Mouse (Mus musculus) CH12.LX (cell line): ENCODE data around the gene Rexo1. TPM values are rescaled to one million over a fixed set of nuclear protein-coding genes. Genes with fewer than 3 reads are reported as not detected.

ENCODE experiments used
- DNase-seq: peaks from one replicate; pipeline ENCODE4 v3.0.0-alpha.2; 2013; ENCODE audit errors: extremely low read depth
- H3K27ac ChIP-seq: 2 replicates; pipeline ENCODE4 v1.5.1; 2012; ENCODE audit warnings: low read depth, mild to moderate bottlenecking, control low read depth, moderate library complexity; ENCODE audit not compliant: insufficient read depth
- H3K27me3 ChIP-seq: replicated peaks from 2 replicates; pipeline ENCODE3; 2012; ENCODE audit warnings: inconsistent platforms
- H3K36me3 ChIP-seq, 2 experiments: replicated peaks in 1 of 2; 2 replicates each; pipeline versions ENCODE3 to v1.6.1; 2012; ENCODE audit warnings: inconsistent platforms in 1 of 2, low read length in 1 of 2, mild to moderate bottlenecking in 1 of 2, mixed read lengths in 1 of 2, moderate library complexity in 1 of 2; ENCODE audit not compliant: control insufficient read depth in 1 of 2, insufficient read depth in 1 of 2
- H3K4me1 ChIP-seq, 2 experiments: 2 replicates each; pipeline ENCODE4 v1.6.1; 2012; ENCODE audit warnings: inconsistent platforms in 1 of 2, moderate library complexity in 1 of 2; ENCODE audit not compliant: insufficient read depth in 2 of 2, control insufficient read depth in 1 of 2
- H3K4me2 ChIP-seq: 2 replicates; pipeline ENCODE4 v1.6.1; 2012; ENCODE audit warnings: low read depth, mild to moderate bottlenecking, control low read depth; ENCODE audit not compliant: poor library complexity, insufficient read depth, severe bottlenecking
- H3K4me3 ChIP-seq, 3 experiments: fragments of 150-350 bp in 1 of 3; sonication (generic) in 1 of 3; replicated peaks in 1 of 3; 2 replicates each; pipeline versions ENCODE3 to v1.5.1; 2011 to 2012; ENCODE audit warnings: low read depth in 2 of 3, low read length in 2 of 3, mild to moderate bottlenecking in 2 of 3, moderate library complexity in 2 of 3, control low read depth in 1 of 3, improper control_type of control experiment in 1 of 3, inconsistent platforms in 1 of 3, mixed read lengths in 1 of 3; ENCODE audit not compliant: poor library complexity in 1 of 3
- H3K79me2 ChIP-seq: replicated peaks from 2 replicates; pipeline ENCODE4 v1.6.1; 2012; ENCODE audit warnings: mild to moderate bottlenecking, moderate library complexity; ENCODE audit not compliant: control insufficient read depth, poor library complexity, insufficient read depth, severe bottlenecking; ENCODE audit errors: extremely low read depth
- H3K9ac ChIP-seq: 2 replicates; pipeline ENCODE4 v1.6.1; 2012; ENCODE audit warnings: low read depth, mild to moderate bottlenecking, control low read depth, moderate library complexity; ENCODE audit not compliant: insufficient read depth
- H3K9me3 ChIP-seq: replicated peaks from 2 replicates; pipeline ENCODE3; 2012; ENCODE audit warnings: low read length, inconsistent platforms, mixed read lengths
- BHLHE40 ChIP-seq: IDR thresholded peaks from 2 replicates; pipeline ENCODE4 v1.6.1; 2011; ENCODE audit warnings: mild to moderate bottlenecking, low read depth, low read length, improper control_type of control experiment
- E2F4 ChIP-seq: IDR thresholded peaks from 2 replicates; pipeline ENCODE4 v1.6.1; 2011; ENCODE audit warnings: low read depth, low read length, improper control_type of control experiment; ENCODE audit not compliant: insufficient replicate concordance
- ELF1 ChIP-seq: IDR thresholded peaks from 2 replicates; pipeline ENCODE4 v1.6.1; 2014; ENCODE audit warnings: low read depth, mild to moderate bottlenecking, inconsistent platforms, low read length, improper control_type of control experiment
- ETS1 ChIP-seq: conservative IDR thresholded peaks from 2 replicates; pipeline ENCODE4 v1.6.1; 2012; ENCODE audit warnings: low read depth, mild to moderate bottlenecking, inconsistent platforms, low read length, improper control_type of control experiment, moderate library complexity
- GABPA ChIP-seq: IDR thresholded peaks from 2 replicates; pipeline ENCODE4 v1.6.1; 2012; ENCODE audit warnings: low read depth, low read length, improper control_type of control experiment, inconsistent platforms; ENCODE audit not compliant: insufficient replicate concordance
- IRF4 ChIP-seq: IDR thresholded peaks from 2 replicates; pipeline ENCODE4 v1.6.1; 2014; ENCODE audit warnings: low read depth, mild to moderate bottlenecking, inconsistent platforms, low read length, improper control_type of control experiment
- KAT2A ChIP-seq: IDR thresholded peaks from 2 replicates; pipeline ENCODE4 v1.6.1; 2012; ENCODE audit warnings: low read length, improper control_type of control experiment, inconsistent platforms; ENCODE audit not compliant: insufficient replicate concordance
- MXI1 ChIP-seq: IDR thresholded peaks from 2 replicates; pipeline ENCODE4 v1.6.1; 2011; ENCODE audit warnings: mild to moderate bottlenecking, low read depth, low read length, improper control_type of control experiment
- MYC ChIP-seq: IDR thresholded peaks from 2 replicates; pipeline ENCODE4 v1.6.1; 2011; ENCODE audit warnings: low read depth, mild to moderate bottlenecking, improper control_type of control experiment, low read length
- NELFE ChIP-seq: IDR thresholded peaks from 2 replicates; pipeline ENCODE4 v1.6.1; 2011; ENCODE audit warnings: low read depth, low read length, improper control_type of control experiment
- POLR2AphosphoS2 ChIP-seq: IDR thresholded peaks from 2 replicates; pipeline ENCODE4 v1.6.1; 2011; ENCODE audit warnings: low read depth, low read length, improper control_type of control experiment
- RAD21 ChIP-seq: IDR thresholded peaks from 2 replicates; pipeline ENCODE4 v1.6.1; 2011; ENCODE audit warnings: low read depth, mild to moderate bottlenecking, low read length, improper control_type of control experiment, moderate library complexity
- RCOR1 ChIP-seq: conservative IDR thresholded peaks from 2 replicates; pipeline ENCODE4 v1.6.1; 2012; ENCODE audit warnings: low read depth, mild to moderate bottlenecking, inconsistent platforms, low read length, improper control_type of control experiment
- SMC3 ChIP-seq: IDR thresholded peaks from 2 replicates; pipeline ENCODE4 v1.6.1; 2011; ENCODE audit warnings: low read depth, low read length, improper control_type of control experiment
- TBP ChIP-seq: conservative IDR thresholded peaks from 2 replicates; pipeline ENCODE4 v1.6.1; 2011; ENCODE audit warnings: low read depth, low read length, improper control_type of control experiment
- USF1 ChIP-seq: IDR thresholded peaks from 2 replicates; pipeline ENCODE4 v1.6.1; 2014; ENCODE audit warnings: low read depth, mild to moderate bottlenecking, inconsistent platforms, low read length, improper control_type of control experiment
- ZKSCAN1 ChIP-seq: IDR thresholded peaks from 2 replicates; pipeline ENCODE4 v1.6.1; 2012; ENCODE audit warnings: low read depth, inconsistent platforms, low read length, improper control_type of control experiment, borderline replicate concordance
- dilution Hi-C: fragments of 300-500 bp; cut with MboI; formaldehyde crosslinking; loops from 2 replicates; pipeline ENCODE4 v1.14.3; 2020; ENCODE audit warnings: low sequenced_read_pairs; ENCODE audit not compliant: extremely low pct_unique_long_range_greater_than_20kb, extremely low pct_ligation_motif_present
- in situ Hi-C: fragments of 300-500 bp; cut with MboI; formaldehyde crosslinking; loops from 3 replicates; pipeline ENCODE4 v1.14.3; 2019; ENCODE audit warnings: low sequenced_read_pairs, low pct_ligation_motif_present, low pct_unique_long_range_greater_than_20kb, mixed read lengths
- polyA plus RNA-seq: library from polyadenylated mRNA; unstranded; fragments of >175 nt; gene quantifications from 2 replicates; pipeline ENCODE4 v1.2.1, GENCODE M21; 2012; ENCODE audit warnings: low read depth; ENCODE audit not compliant: insufficient read length
- total RNA-seq, 2 experiments: library from RNA; depleted of rRNA; stranded (reverse); fragments of 300-350 nt in 1 of 2; fragments of >200 nt in 1 of 2; gene quantifications; 2 replicates each; pipeline ENCODE4 v1.2.3; 2012 to 2014

Rexo1 gene
- total and polyA plus RNA-seq, 3 experiments: 7.0 to 41.9 (median 17.7) TPM

GRCm38 (mm10) chr10:80535711-80536110 lies 25.6 kb downstream of the Rexo1 start:
- Histone ChIP-seq H3K36me3 (peaks cover 0 to 4% of the 10 kb centered on the region in 2 experiments), H3K9ac (no peak overlapping the region), H3K27me3 (peaks cover 10% of the 10 kb centered on the region), H3K4me2 (peak overlapping the region; percentile 7; the same call in 1 of the 2 replicates), H3K9me3 (no peaks in the 10 kb centered on the region), H3K4me1 (peaks cover 21 to 54% of the 10 kb centered on the region in 2 experiments), H3K27ac (no peak overlapping the region), H3K4me3 (peak overlapping the region in 1 of 3 experiments; percentile 20), H3K79me2 (no peaks in the 10 kb centered on the region)
- no peak for TF ChIP-seq RAD21
- no peak for TF ChIP-seq SMC3
- TF ChIP-seq RCOR1: no peak
- no peak for TF ChIP-seq IRF4
- no peak for TF ChIP-seq ZKSCAN1
- TF ChIP-seq NELFE: no peak
- TF ChIP-seq GABPA: no peak
- TF ChIP-seq ELF1: no peak
- TF ChIP-seq ETS1: no peak
- TF ChIP-seq BHLHE40: no peak
- no peak for TF ChIP-seq USF1
- dilution Hi-C loops: no loop called here
- DNase-seq: no peak
- in situ Hi-C loops: no loop called here

GRCm38 (mm10) chr10:80535071-80535470 lies 26.3 kb downstream of the Rexo1 start:
- Histone ChIP-seq H3K79me2 (no peaks in the 10 kb centered on the region), H3K4me2 (0 out of 2 replicates have a peak overlapping the region, but pooled peaks have one; percentile 7), H3K27me3 (peaks cover 11% of the 10 kb centered on the region), H3K4me1 (peaks cover 21 to 54% of the 10 kb centered on the region in 2 experiments), H3K9ac (no peak overlapping the region), H3K36me3 (no peaks in the 10 kb centered on the region), H3K4me3 (peak overlapping the region in 1 of 3 experiments; percentile 20), H3K27ac (no peak overlapping the region), H3K9me3 (no peaks in the 10 kb centered on the region)
- peak; percentile 42 for DNase-seq
- in situ Hi-C loops: no loop called here
- dilution Hi-C loops: no loop called here
- TF ChIP-seq MXI1 (no peak), MYC (no peak), BHLHE40 (no peak), KAT2A (no peak), TBP (no peak), ZKSCAN1 (no peak), E2F4 (no peak), POLR2AphosphoS2 (no peak)
